Mouse (Mus musculus) embryonic fibroblast, embryonic 13.5 days (primary cell): ENCODE data around the gene Mgat5. TPM values are rescaled to one million over a fixed set of nuclear protein-coding genes. Genes with fewer than 3 reads are reported as not detected.

Experiments
- H3K27ac ChIP-seq: 2 replicates; pipeline ENCODE4 v1.5.1; 2012; ENCODE audit warnings: low read length, control low read depth, inconsistent platforms; ENCODE audit not compliant: insufficient read depth
- H3K4me1 ChIP-seq: 2 replicates; pipeline ENCODE4 v1.6.1; 2011; ENCODE audit warnings: low read length; ENCODE audit not compliant: control insufficient read depth, insufficient read depth
- H3K4me3 ChIP-seq: 2 replicates; pipeline ENCODE4 v1.5.1; 2011; ENCODE audit warnings: mild to moderate bottlenecking, control low read depth, low read length; ENCODE audit not compliant: insufficient read depth
- CTCF ChIP-seq: IDR thresholded peaks from 2 replicates; pipeline ENCODE4 v1.5.1; 2011; ENCODE audit warnings: mild to moderate bottlenecking, control low read depth, low read length, moderate library complexity, borderline replicate concordance; ENCODE audit not compliant: insufficient read depth
- POLR2A ChIP-seq: IDR thresholded peaks from 2 replicates; pipeline ENCODE4 v1.6.1; 2011; ENCODE audit warnings: low read depth, mild to moderate bottlenecking, control low read depth, low read length, moderate library complexity
- polyA plus RNA-seq: library from polyadenylated mRNA; stranded (reverse); fragments of >200 nt; gene quantifications from 2 replicates; pipeline ENCODE4 v1.2.4, GENCODE M21; 2011; ENCODE audit warnings: low read depth; ENCODE audit not compliant: missing spikeins, insufficient read length

Mgat5 gene
- polyA plus RNA-seq, 1 experiment, result 13.3 TPM

DNA sequence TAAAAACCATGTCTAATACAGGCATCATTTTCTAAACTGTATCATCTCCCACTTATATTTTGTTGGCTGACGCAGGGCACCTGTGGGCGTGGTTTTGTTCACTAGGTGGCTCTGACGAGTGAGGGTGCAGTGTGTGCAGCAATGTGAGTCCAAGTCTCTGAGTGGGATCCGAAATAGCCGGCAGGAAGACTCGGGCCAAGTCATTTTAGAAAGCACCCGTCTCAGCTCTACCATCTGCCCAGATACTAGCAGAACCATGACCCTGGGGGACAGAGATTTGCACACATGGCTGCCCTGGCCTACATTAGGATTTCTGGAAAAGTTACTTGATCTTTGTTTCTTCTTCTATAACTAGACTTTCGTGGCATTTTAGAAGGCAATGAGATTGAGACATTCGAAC is 135.5 kb downstream of the Mgat5 start:
- Histone ChIP-seq H3K27ac (no peak overlapping the region), H3K4me1 (peaks cover 7% of the 10 kb centered on the region; the same call in 1 of the 2 replicates), H3K4me3 (no peak overlapping the region)
- TF ChIP-seq CTCF (no peak), POLR2A (no peak)

DNA sequence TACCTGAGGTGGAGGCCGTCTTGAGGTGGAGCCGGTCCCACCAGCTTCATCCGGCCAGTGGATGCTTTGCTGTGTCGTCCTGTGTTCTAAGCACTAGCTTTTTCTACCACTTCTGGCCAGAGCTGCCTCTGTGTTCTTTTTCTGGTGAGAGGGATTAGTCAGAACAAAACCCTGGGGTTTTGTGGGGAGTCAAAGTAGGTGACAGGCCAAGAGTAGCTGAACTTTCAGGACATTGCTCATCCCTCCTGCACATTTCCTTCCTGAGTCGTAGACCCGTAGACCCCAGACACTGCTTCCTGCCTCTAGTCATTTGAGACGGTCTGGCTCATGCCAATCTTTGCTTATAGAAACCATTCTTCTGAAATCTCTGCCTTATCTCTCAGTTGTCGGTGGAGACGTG is 140.1 kb downstream of the Mgat5 start:
- Histone ChIP-seq H3K4me1 (peaks cover 10% of the 10 kb centered on the region), H3K27ac (no peak overlapping the region), H3K4me3 (no peak overlapping the region)
- no peak for TF ChIP-seq POLR2A
- TF ChIP-seq CTCF, result no peak

- no peak overlapping the region for H3K27ac ChIP-seq
- no peak overlapping the region for H3K4me3 ChIP-seq
- H3K4me1 ChIP-seq, result peaks cover 10% of the 10 kb centered on the region
- TF ChIP-seq CTCF, result no peak
- no peak for TF ChIP-seq POLR2A
Measured at GRCm38 (mm10) chr1:127346596-127347139, 141.9 kb downstream of the Mgat5 start.

DNA sequence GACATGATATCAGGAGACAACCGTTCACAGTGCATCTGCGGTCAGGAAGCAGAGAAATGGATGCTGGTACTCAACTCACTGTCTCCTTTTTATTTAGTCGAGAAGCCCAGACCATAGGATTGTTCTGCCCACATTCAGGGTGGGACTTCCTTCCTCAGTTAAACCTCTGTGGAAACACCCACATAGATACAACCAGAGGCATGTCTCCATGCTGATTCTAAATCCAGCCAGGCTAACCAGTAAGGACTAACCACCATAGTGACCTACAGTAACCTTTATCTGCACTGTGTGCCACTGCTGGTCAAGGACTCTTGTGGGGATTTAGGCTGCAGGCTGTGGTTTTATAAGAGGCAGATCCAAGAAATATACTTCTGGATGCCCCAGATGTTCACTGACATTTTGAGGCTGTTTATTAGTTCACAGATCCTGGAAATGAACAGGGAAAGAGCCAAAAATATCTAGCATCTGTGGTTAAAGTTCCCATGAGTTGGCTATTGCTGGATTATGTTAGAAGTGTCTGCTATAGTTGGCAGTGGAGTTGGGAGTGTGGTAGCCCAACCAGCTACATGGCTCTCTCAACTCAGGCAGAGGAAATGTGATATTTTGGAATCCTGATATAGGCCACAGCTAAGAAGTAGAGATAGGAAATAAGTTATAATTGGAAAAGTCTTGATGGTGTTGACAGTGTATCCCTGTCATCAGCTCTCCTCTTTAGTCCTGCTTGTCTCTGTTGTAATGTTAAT is 143.2 kb downstream of the Mgat5 start:
- peaks cover 10% of the 10 kb centered on the region for H3K4me1 ChIP-seq
- H3K27ac ChIP-seq, result peak overlapping the region; percentile 23; the same call in 1 of the 2 replicates
- TF ChIP-seq CTCF (no peak), POLR2A (no peak)
- H3K4me3 ChIP-seq, result no peak overlapping the region

DNA sequence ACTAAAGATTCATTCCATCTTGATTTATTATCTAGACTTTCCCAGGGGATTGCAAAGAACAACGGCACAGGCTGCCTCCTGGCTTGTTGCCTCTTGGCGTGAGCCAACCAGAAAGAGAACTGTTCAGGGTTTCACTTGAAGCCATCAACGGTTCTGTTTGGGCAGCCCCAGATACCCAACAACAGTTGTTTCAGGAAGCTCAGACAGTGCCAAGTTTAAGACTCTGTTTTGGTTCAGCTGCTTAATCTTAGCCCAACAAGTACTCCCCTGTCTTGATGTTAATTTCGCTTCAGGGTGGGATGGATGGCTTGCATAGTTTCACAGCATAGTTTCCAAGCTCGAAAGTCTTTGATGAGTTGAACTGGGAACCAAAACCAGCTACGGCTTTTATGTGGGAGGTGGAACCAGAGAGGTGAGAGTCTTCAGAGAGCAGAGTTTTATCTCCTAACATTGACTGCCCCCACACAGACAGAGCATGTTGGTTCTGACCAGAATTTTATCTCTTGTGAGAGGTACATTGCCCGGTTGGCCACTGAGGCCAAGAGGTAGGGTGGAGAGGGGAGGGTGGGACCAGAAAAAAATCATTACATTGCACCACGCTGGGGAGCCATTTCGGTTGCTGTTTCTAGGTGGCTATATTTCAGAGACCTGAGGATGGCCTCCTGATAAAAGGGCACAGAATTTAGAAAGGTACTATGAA is 144.0 kb downstream of the Mgat5 start:
- H3K27ac ChIP-seq, result peak overlapping the region; percentile 23; the same call in 1 of the 2 replicates
- H3K4me1 ChIP-seq, result peaks cover 10% of the 10 kb centered on the region
- no peak for TF ChIP-seq POLR2A
- TF ChIP-seq CTCF, result no peak
- no peak overlapping the region for H3K4me3 ChIP-seq

- H3K27ac ChIP-seq, result no peak overlapping the region
- TF ChIP-seq POLR2A, result no peak
- TF ChIP-seq CTCF, result no peak
Measured at GRCm38 (mm10) chr1:127351380-127352057, 146.7 kb downstream of the Mgat5 start.

GRCm38 (mm10) chr1:127352131-127352793 is 147.4 kb downstream of the Mgat5 start:
- Histone ChIP-seq H3K4me3 (no peak overlapping the region), H3K27ac (no peak overlapping the region), H3K4me1 (peaks cover 3% of the 10 kb centered on the region; the same call in 1 of the 2 replicates)
- TF ChIP-seq POLR2A (no peak), CTCF (no peak)

More at GRCm38 (mm10) chr1:127351380-127352057, 146.7 kb downstream of the Mgat5 start:
- Histone ChIP-seq H3K4me1 (peaks cover 3% of the 10 kb centered on the region; the same call in 1 of the 2 replicates), H3K4me3 (no peak overlapping the region)

- Histone ChIP-seq H3K4me3 (no peak overlapping the region), H3K4me1 (peaks cover 3% of the 10 kb centered on the region; the same call in 1 of the 2 replicates), H3K27ac (no peak overlapping the region)
- no peak for TF ChIP-seq CTCF
- no peak for TF ChIP-seq POLR2A
Measured at GRCm38 (mm10) chr1:127353408-127353807, 148.6 kb downstream of the Mgat5 start.

DNA sequence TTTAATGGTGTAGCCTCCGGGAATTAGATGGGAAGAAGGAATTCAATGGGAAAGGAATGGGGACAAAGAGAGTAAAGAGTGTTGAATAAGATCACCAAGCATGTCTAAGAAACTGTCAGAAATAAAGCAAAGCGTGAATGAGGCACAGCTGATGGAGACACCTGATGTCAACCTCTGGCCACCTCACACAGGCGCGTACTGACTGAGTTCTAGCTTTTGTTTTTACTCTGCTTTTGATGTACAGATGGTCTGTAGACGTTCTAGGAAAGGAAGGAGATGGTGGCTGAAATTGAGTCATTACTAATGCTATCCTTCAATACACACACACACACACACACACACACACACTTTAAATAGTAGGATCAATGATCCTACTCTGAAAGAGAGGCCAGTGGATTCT is 149.3 kb downstream of the Mgat5 start:
- H3K27ac ChIP-seq, result no peak overlapping the region
- no peak for TF ChIP-seq POLR2A
- no peak for TF ChIP-seq CTCF
- no peak overlapping the region for H3K4me3 ChIP-seq
- H3K4me1 ChIP-seq, result no peaks in the 10 kb centered on the region
